Mouse (Mus musculus): ENCODE data around the gene Cabp2. TPM values are rescaled to one million over a fixed set of nuclear protein-coding genes. Genes with fewer than 3 reads are reported as not detected.
A peak's percentile ranks its signal among the peaks of the same experiment; 100 is the strongest.

The Cabp2 gene
- total RNA-seq, 1 experiment = not detected

- DNase-seq (ENCODE audit: low read depth, low spot score) = no peak
- in situ Hi-C loops (cut with MboI; ENCODE audit: low sequenced_read_pairs in 2 of 2, unreplicated experiment in 2 of 2) = no loop called here
- Histone ChIP-seq H3K9ac (ENCODE audit: insufficient read depth, low read depth, low read length, poor library complexity, severe bottlenecking) (no peak overlapping the region), H3K4me1 (ENCODE audit: control insufficient read depth in 2 of 2, insufficient read depth in 2 of 2, low read length in 2 of 2, poor library complexity in 1 of 2) (peaks cover 0 to 10% of the 10 kb centered on the region in 2 experiments; a peak in 1 of 4 replicates), H3K27ac (ENCODE audit: insufficient read depth, low read depth, low read length, poor library complexity, severe bottlenecking) (no peak overlapping the region), H3K9me3 (ENCODE audit: control insufficient read depth, insufficient read depth, low read depth, low read length) (no peaks in the 10 kb centered on the region), H3K36me3 (ENCODE audit: control insufficient read depth, insufficient read depth, low read length, poor library complexity, severe bottlenecking) (no peaks in the 10 kb centered on the region), H3K4me3 (ENCODE audit: insufficient read depth in 1 of 2, low read depth in 1 of 2, low read length in 2 of 2, poor library complexity in 1 of 2, severe bottlenecking in 1 of 2) (peak overlapping the region in 1 of 2 experiments; percentile 2; a peak in 1 of 4 replicates)
- TF ChIP-seq CHD2 (IDR thresholded peaks at IDR 0.05; ENCODE audit: low read depth, low read length) (no peak), MAFK (IDR thresholded peaks at IDR 0.05; ENCODE audit: insufficient read depth, low read depth, low read length) (no peak), ZC3H11A (IDR thresholded peaks at IDR 0.05; ENCODE audit: borderline replicate concordance, low read depth, low read length) (no peak), HCFC1 (IDR thresholded peaks at IDR 0.05; ENCODE audit: borderline replicate concordance, insufficient read depth, low read length) (no peak), ZNF384 (IDR thresholded peaks at IDR 0.05; ENCODE audit: low read depth, low read length) (no peak)
Measured at GRCm38 (mm10) chr19:4083826-4084225, 2.4 kb downstream of the Cabp2 start.

GRCm38 (mm10) chr19:4084984-4085383 lies 3.6 kb downstream of the Cabp2 start:
- H3K9ac ChIP-seq (ENCODE audit: insufficient read depth, low read depth, low read length, poor library complexity, severe bottlenecking) = no peak overlapping the region
- H3K36me3 ChIP-seq (ENCODE audit: control insufficient read depth, insufficient read depth, low read length, poor library complexity, severe bottlenecking) = no peaks in the 10 kb centered on the region
- peaks cover 0 to 10% of the 10 kb centered on the region in 2 experiments; a peak in 1 of 4 replicates for H3K4me1 ChIP-seq (ENCODE audit: control insufficient read depth in 2 of 2, insufficient read depth in 2 of 2, low read length in 2 of 2, poor library complexity in 1 of 2)
- H3K9me3 ChIP-seq (ENCODE audit: control insufficient read depth, insufficient read depth, low read depth, low read length) = no peaks in the 10 kb centered on the region
- in situ Hi-C loops (cut with MboI; ENCODE audit: low sequenced_read_pairs in 2 of 2, unreplicated experiment in 2 of 2) = no loop called here
- no peak for TF ChIP-seq MAFK (IDR thresholded peaks at IDR 0.05; ENCODE audit: insufficient read depth, low read depth, low read length)
- no peak for TF ChIP-seq ZNF384 (IDR thresholded peaks at IDR 0.05; ENCODE audit: low read depth, low read length)
- TF ChIP-seq ZC3H11A (IDR thresholded peaks at IDR 0.05; ENCODE audit: borderline replicate concordance, low read depth, low read length) = no peak
- H3K27ac ChIP-seq (ENCODE audit: insufficient read depth, low read depth, low read length, poor library complexity, severe bottlenecking) = no peak overlapping the region
- no peak for DNase-seq (ENCODE audit: low read depth, low spot score)
- H3K4me3 ChIP-seq (ENCODE audit: insufficient read depth in 1 of 2, low read depth in 1 of 2, low read length in 2 of 2, poor library complexity in 1 of 2, severe bottlenecking in 1 of 2) = no peak overlapping the region

GRCm38 (mm10) chr19:4086156-4086555 lies 4.8 kb downstream of the Cabp2 start:
- peaks cover 0 to 10% of the 10 kb centered on the region in 2 experiments; a peak in 1 of 4 replicates for H3K4me1 ChIP-seq (ENCODE audit: control insufficient read depth in 2 of 2, insufficient read depth in 2 of 2, low read length in 2 of 2, poor library complexity in 1 of 2)
- TF ChIP-seq ZNF384 (IDR thresholded peaks at IDR 0.05; ENCODE audit: low read depth, low read length) (no peak), CHD2 (IDR thresholded peaks at IDR 0.05; ENCODE audit: low read depth, low read length) (no peak), ZC3H11A (IDR thresholded peaks at IDR 0.05; ENCODE audit: borderline replicate concordance, low read depth, low read length) (no peak), HCFC1 (IDR thresholded peaks at IDR 0.05; ENCODE audit: borderline replicate concordance, insufficient read depth, low read length) (no peak), MAFK (IDR thresholded peaks at IDR 0.05; ENCODE audit: insufficient read depth, low read depth, low read length) (no peak)
- H3K4me3 ChIP-seq (ENCODE audit: insufficient read depth in 1 of 2, low read depth in 1 of 2, low read length in 2 of 2, poor library complexity in 1 of 2, severe bottlenecking in 1 of 2) = no peak overlapping the region
- DNase-seq (ENCODE audit: low read depth, low spot score) = no peak
- in situ Hi-C loops (cut with MboI; ENCODE audit: low sequenced_read_pairs in 2 of 2, unreplicated experiment in 2 of 2) = no loop called here
- H3K27ac ChIP-seq (ENCODE audit: insufficient read depth, low read depth, low read length, poor library complexity, severe bottlenecking) = no peak overlapping the region
- no peaks in the 10 kb centered on the region for H3K9me3 ChIP-seq (ENCODE audit: control insufficient read depth, insufficient read depth, low read depth, low read length)
- no peaks in the 10 kb centered on the region for H3K36me3 ChIP-seq (ENCODE audit: control insufficient read depth, insufficient read depth, low read length, poor library complexity, severe bottlenecking)
- H3K9ac ChIP-seq (ENCODE audit: insufficient read depth, low read depth, low read length, poor library complexity, severe bottlenecking) = no peak overlapping the region

DNA sequence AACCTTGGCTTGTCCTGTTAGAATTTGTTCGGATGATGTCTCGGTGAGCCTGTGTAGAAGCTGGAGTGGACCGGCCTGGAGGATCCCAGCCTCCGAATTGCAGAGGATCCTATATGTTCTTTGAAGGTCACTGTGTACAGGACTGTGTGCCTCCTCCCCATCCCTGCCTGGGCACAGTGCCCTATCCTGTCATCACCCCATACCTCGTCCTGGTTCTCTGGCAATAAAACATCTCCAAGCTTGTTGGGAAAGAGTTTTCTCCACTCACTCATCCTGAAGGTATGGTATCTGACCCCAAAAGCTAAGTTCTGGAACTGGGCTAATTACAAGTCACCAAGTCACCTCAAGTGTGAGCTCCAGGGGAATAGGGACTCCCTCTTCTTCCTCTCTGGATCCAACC lies 5.7 kb downstream of the Cabp2 start:
- no peak overlapping the region for H3K27ac ChIP-seq (ENCODE audit: insufficient read depth, low read depth, low read length, poor library complexity, severe bottlenecking)
- H3K36me3 ChIP-seq (ENCODE audit: control insufficient read depth, insufficient read depth, low read length, poor library complexity, severe bottlenecking) = no peaks in the 10 kb centered on the region
- H3K4me1 ChIP-seq (ENCODE audit: control insufficient read depth in 2 of 2, insufficient read depth in 2 of 2, low read length in 2 of 2, poor library complexity in 1 of 2) = peaks cover 0 to 10% of the 10 kb centered on the region in 2 experiments; a peak in 1 of 4 replicates
- H3K4me3 ChIP-seq (ENCODE audit: insufficient read depth in 1 of 2, low read depth in 1 of 2, low read length in 2 of 2, poor library complexity in 1 of 2, severe bottlenecking in 1 of 2) = no peak overlapping the region
- no peak for DNase-seq (ENCODE audit: low read depth, low spot score)
- no peak overlapping the region for H3K9ac ChIP-seq (ENCODE audit: insufficient read depth, low read depth, low read length, poor library complexity, severe bottlenecking)
- in situ Hi-C loops (cut with MboI; ENCODE audit: low sequenced_read_pairs in 2 of 2, unreplicated experiment in 2 of 2) = no loop called here
- H3K9me3 ChIP-seq (ENCODE audit: control insufficient read depth, insufficient read depth, low read depth, low read length) = no peaks in the 10 kb centered on the region
- TF ChIP-seq ZNF384 (IDR thresholded peaks at IDR 0.05; ENCODE audit: low read depth, low read length) (no peak), HCFC1 (IDR thresholded peaks at IDR 0.05; ENCODE audit: borderline replicate concordance, insufficient read depth, low read length) (no peak), CHD2 (IDR thresholded peaks at IDR 0.05; ENCODE audit: low read depth, low read length) (no peak), ZC3H11A (IDR thresholded peaks at IDR 0.05; ENCODE audit: borderline replicate concordance, low read depth, low read length) (no peak)

DNA sequence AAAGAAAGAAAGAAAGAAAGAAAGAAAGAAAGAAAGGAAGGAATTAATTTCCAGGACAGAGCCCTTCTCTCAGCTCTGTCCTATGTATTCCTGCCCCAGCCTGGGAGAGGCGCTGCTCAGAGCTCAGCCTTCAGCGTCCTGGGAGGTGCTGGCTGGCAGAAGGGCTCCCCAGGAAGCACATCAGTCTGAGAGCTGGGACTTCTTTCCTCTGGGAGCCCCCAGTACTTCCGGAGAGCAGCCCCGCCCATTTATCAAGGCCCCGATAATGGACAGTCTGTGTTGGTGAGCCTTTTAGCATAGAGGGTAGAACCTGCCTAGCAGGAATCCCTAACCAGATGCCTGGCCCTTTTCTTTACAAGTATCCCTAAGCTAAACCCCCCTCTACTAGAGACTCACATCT lies 6.8 kb downstream of the Cabp2 start:
- H3K36me3 ChIP-seq (ENCODE audit: control insufficient read depth, insufficient read depth, low read length, poor library complexity, severe bottlenecking) = no peaks in the 10 kb centered on the region
- DNase-seq (ENCODE audit: low read depth, low spot score) = no peak
- in situ Hi-C loops (cut with MboI; ENCODE audit: low sequenced_read_pairs in 2 of 2, unreplicated experiment in 2 of 2) = no loop called here
- no peak overlapping the region for H3K4me3 ChIP-seq (ENCODE audit: insufficient read depth in 1 of 2, low read depth in 1 of 2, low read length in 2 of 2, poor library complexity in 1 of 2, severe bottlenecking in 1 of 2)
- H3K27ac ChIP-seq (ENCODE audit: insufficient read depth, low read depth, low read length, poor library complexity, severe bottlenecking) = no peak overlapping the region
- TF ChIP-seq ZC3H11A (IDR thresholded peaks at IDR 0.05; ENCODE audit: borderline replicate concordance, low read depth, low read length) (no peak), HCFC1 (IDR thresholded peaks at IDR 0.05; ENCODE audit: borderline replicate concordance, insufficient read depth, low read length) (no peak), ZNF384 (IDR thresholded peaks at IDR 0.05; ENCODE audit: low read depth, low read length) (no peak), CHD2 (IDR thresholded peaks at IDR 0.05; ENCODE audit: low read depth, low read length) (no peak), MAFK (IDR thresholded peaks at IDR 0.05; ENCODE audit: insufficient read depth, low read depth, low read length) (no peak)
- no peaks in the 10 kb centered on the region for H3K9me3 ChIP-seq (ENCODE audit: control insufficient read depth, insufficient read depth, low read depth, low read length)
- H3K4me1 ChIP-seq (ENCODE audit: control insufficient read depth in 2 of 2, insufficient read depth in 2 of 2, low read length in 2 of 2, poor library complexity in 1 of 2) = peaks cover 0 to 10% of the 10 kb centered on the region in 2 experiments; a peak in 1 of 4 replicates
- no peak overlapping the region for H3K9ac ChIP-seq (ENCODE audit: insufficient read depth, low read depth, low read length, poor library complexity, severe bottlenecking)
